Mouse (Mus musculus): Measurements from ENCODE around the gene Bdkrb2. TPM values are rescaled to one million over a fixed set of nuclear protein-coding genes. Genes with fewer than 3 reads are reported as not detected.

The Bdkrb2 gene
- total and polyA plus RNA-seq, 3 experiments, result 0.20 to 0.39 (median 0.34) TPM

- intact Hi-C loops (cut with DNase I), result no loop called here
- Histone ChIP-seq H3K9ac (ENCODE audit: low read depth, low read length) (no peak overlapping the region), H3K4me3 (no peak overlapping the region), H3K27ac (no peak overlapping the region), H3K36me3 (ENCODE audit: control insufficient read depth, insufficient read depth, low read length) (no peaks in the 10 kb centered on the region), H3K4me1 (ENCODE audit: control insufficient read depth, insufficient read depth, low read length) (no peaks in the 10 kb centered on the region), H3K79me2 (replicated peaks; ENCODE audit: control insufficient read depth, insufficient read depth, low read length) (no peaks in the 10 kb centered on the region), H3K27me3 (ENCODE audit: control insufficient read depth, insufficient read depth, low read length) (no peaks in the 10 kb centered on the region)
- no peak for DNase-seq
- TF ChIP-seq EP300 (IDR thresholded peaks at IDR 0.05; ENCODE audit: insufficient read depth, low read depth, low read length), result no peak
- no peak for TF ChIP-seq POLR2A (IDR thresholded peaks at IDR 0.05; ENCODE audit: insufficient read depth, low read depth, low read length)
- TF ChIP-seq CTCF (IDR thresholded peaks at IDR 0.05), result no peak
- 87% methylated on average over 8 of the region's 8 CpGs for WGBS
Measured at GRCm38 (mm10) chr12:105597135-105597534, 34.1 kb downstream of the Bdkrb2 start.

- DNase-seq, result no peak
- Histone ChIP-seq H3K36me3 (ENCODE audit: control insufficient read depth, insufficient read depth, low read length) (no peaks in the 10 kb centered on the region), H3K9ac (ENCODE audit: low read depth, low read length) (no peak overlapping the region), H3K27me3 (ENCODE audit: control insufficient read depth, insufficient read depth, low read length) (no peaks in the 10 kb centered on the region), H3K79me2 (replicated peaks; ENCODE audit: control insufficient read depth, insufficient read depth, low read length) (no peaks in the 10 kb centered on the region), H3K27ac (no peak overlapping the region), H3K4me1 (ENCODE audit: control insufficient read depth, insufficient read depth, low read length) (no peaks in the 10 kb centered on the region), H3K4me3 (no peak overlapping the region)
- intact Hi-C loops (cut with DNase I), result no loop called here
- no peak for TF ChIP-seq EP300 (IDR thresholded peaks at IDR 0.05; ENCODE audit: insufficient read depth, low read depth, low read length)
- no peak for TF ChIP-seq POLR2A (IDR thresholded peaks at IDR 0.05; ENCODE audit: insufficient read depth, low read depth, low read length)
- no peak for TF ChIP-seq CTCF (IDR thresholded peaks at IDR 0.05)
- WGBS, result 73% methylated on average over 10 of the region's 10 CpGs
Measured at GRCm38 (mm10) chr12:105598503-105598902, 35.5 kb downstream of the Bdkrb2 start.

GRCm38 (mm10) chr12:105599098-105599497 lies 36.1 kb downstream of the Bdkrb2 start:
- H3K4me3 ChIP-seq, result no peak overlapping the region
- no peak overlapping the region for H3K27ac ChIP-seq
- no peak for TF ChIP-seq CTCF (IDR thresholded peaks at IDR 0.05)
- TF ChIP-seq POLR2A (IDR thresholded peaks at IDR 0.05; ENCODE audit: insufficient read depth, low read depth, low read length), result no peak
- no peak for TF ChIP-seq EP300 (IDR thresholded peaks at IDR 0.05; ENCODE audit: insufficient read depth, low read depth, low read length)
- H3K79me2 ChIP-seq (replicated peaks; ENCODE audit: control insufficient read depth, insufficient read depth, low read length), result no peaks in the 10 kb centered on the region
- H3K27me3 ChIP-seq (ENCODE audit: control insufficient read depth, insufficient read depth, low read length), result no peaks in the 10 kb centered on the region
- no peaks in the 10 kb centered on the region for H3K36me3 ChIP-seq (ENCODE audit: control insufficient read depth, insufficient read depth, low read length)
- H3K9ac ChIP-seq (ENCODE audit: low read depth, low read length), result no peak overlapping the region
- no peak for DNase-seq
- intact Hi-C loops (cut with DNase I), result no loop called here
- no peaks in the 10 kb centered on the region for H3K4me1 ChIP-seq (ENCODE audit: control insufficient read depth, insufficient read depth, low read length)
- WGBS, result 74% methylated on average over 5 of the region's 5 CpGs

DNA sequence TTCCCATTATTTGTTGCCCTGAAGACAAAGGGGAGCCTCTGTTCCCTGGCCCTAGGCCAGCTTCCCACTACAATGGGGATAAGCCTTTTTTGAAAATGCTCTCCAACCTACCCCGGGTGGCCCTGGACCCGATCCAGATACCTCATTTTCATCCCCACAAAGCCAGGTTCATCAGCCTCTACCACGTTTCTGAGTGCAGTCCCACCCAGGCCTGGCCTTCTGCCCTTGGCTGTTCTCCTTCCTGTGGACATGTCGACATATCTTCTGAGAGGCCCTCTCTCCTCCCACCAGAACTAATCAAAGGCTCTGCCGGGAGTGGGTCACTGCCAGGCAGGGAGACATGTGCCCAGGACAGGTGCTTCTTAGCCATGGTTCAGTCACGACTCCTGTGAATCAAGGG lies 38.6 kb downstream of the Bdkrb2 start:
- no peak overlapping the region for H3K27ac ChIP-seq
- H3K36me3 ChIP-seq (ENCODE audit: control insufficient read depth, insufficient read depth, low read length), result no peaks in the 10 kb centered on the region
- TF ChIP-seq POLR2A (IDR thresholded peaks at IDR 0.05; ENCODE audit: insufficient read depth, low read depth, low read length), result no peak
- no peak for TF ChIP-seq CTCF (IDR thresholded peaks at IDR 0.05)
- TF ChIP-seq EP300 (IDR thresholded peaks at IDR 0.05; ENCODE audit: insufficient read depth, low read depth, low read length), result no peak
- H3K4me1 ChIP-seq (ENCODE audit: control insufficient read depth, insufficient read depth, low read length), result no peaks in the 10 kb centered on the region
- no peaks in the 10 kb centered on the region for H3K79me2 ChIP-seq (replicated peaks; ENCODE audit: control insufficient read depth, insufficient read depth, low read length)
- no peak overlapping the region for H3K9ac ChIP-seq (ENCODE audit: low read depth, low read length)
- no peaks in the 10 kb centered on the region for H3K27me3 ChIP-seq (ENCODE audit: control insufficient read depth, insufficient read depth, low read length)
- intact Hi-C loops (cut with DNase I), result no loop called here
- WGBS, result 30% methylated on average over 6 of the region's 6 CpGs
- no peak overlapping the region for H3K4me3 ChIP-seq
- DNase-seq, result no peak

- Histone ChIP-seq H3K4me3 (no peak within 1 kb of the TSS), H3K27me3 (ENCODE audit: control insufficient read depth, insufficient read depth, low read length) (no peaks in the 10 kb centered on the region), H3K4me1 (ENCODE audit: control insufficient read depth, insufficient read depth, low read length) (no peaks in the 10 kb centered on the region), H3K27ac (no peak within 1 kb of the TSS), H3K36me3 (ENCODE audit: control insufficient read depth, insufficient read depth, low read length) (no peaks in the 10 kb centered on the region), H3K9ac (ENCODE audit: low read depth, low read length) (no peak within 1 kb of the TSS), H3K79me2 (replicated peaks; ENCODE audit: control insufficient read depth, insufficient read depth, low read length) (no peaks in the 10 kb centered on the region)
- no peak for TF ChIP-seq POLR2A (IDR thresholded peaks at IDR 0.05; ENCODE audit: insufficient read depth, low read depth, low read length)
- TF ChIP-seq CTCF (IDR thresholded peaks at IDR 0.05), result no peak
- intact Hi-C loops (cut with DNase I), result no loop called here
- 87% methylated on average over 11 of the region's 11 CpGs for WGBS
- DNase-seq, result no peak
Measured at GRCm38 (mm10) chr12:105602581-105603210, 39.7 kb downstream of the Bdkrb2 start, which contains the start of gene Bdkrb1. TSS of gene Bdkrb1 (plus strand) at chr12:105603085.

DNA sequence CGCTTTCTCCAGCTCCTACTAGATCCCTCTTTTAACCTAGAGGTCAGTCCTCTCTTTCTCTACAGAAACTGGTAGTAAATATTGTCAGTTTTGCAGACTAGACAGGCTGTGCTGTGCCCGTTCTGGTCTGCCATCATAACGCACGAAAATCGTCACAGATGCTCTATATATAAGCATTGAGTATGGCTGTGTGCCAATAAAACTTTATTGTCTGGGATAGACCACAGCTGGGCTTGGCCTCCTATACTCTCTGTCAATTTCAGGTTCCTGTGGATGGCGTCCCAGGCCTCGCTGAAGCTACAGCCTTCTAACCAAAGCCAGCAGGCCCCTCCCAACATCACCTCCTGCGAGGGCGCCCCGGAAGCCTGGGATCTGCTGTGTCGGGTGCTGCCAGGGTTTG lies 40.9 kb downstream of the Bdkrb2 start:
- Histone ChIP-seq H3K4me1 (ENCODE audit: control insufficient read depth, insufficient read depth, low read length) (no peaks in the 10 kb centered on the region), H3K27ac (no peak overlapping the region), H3K4me3 (no peak overlapping the region), H3K27me3 (ENCODE audit: control insufficient read depth, insufficient read depth, low read length) (no peaks in the 10 kb centered on the region), H3K79me2 (replicated peaks; ENCODE audit: control insufficient read depth, insufficient read depth, low read length) (no peaks in the 10 kb centered on the region), H3K9ac (ENCODE audit: low read depth, low read length) (no peak overlapping the region), H3K36me3 (ENCODE audit: control insufficient read depth, insufficient read depth, low read length) (no peaks in the 10 kb centered on the region)
- intact Hi-C loops (cut with DNase I), result no loop called here
- no peak for TF ChIP-seq POLR2A (IDR thresholded peaks at IDR 0.05; ENCODE audit: insufficient read depth, low read depth, low read length)
- no peak for TF ChIP-seq CTCF (IDR thresholded peaks at IDR 0.05)
- WGBS, result 86% methylated on average over 11 of the region's 11 CpGs
- DNase-seq, result no peak

Measured in heart, adult 2 months (tissue).